Mouse (Mus musculus) bone marrow, adult 2 months (tissue): ENCODE data around the gene Mdk. TPM values are rescaled to one million over a fixed set of nuclear protein-coding genes. Genes with fewer than 3 reads are reported as not detected.

ENCODE experiments used
- H3K27ac ChIP-seq: fragments of 200-500 bp; 2 replicates; pipeline ENCODE4 v1.5.1; 2012; ENCODE audit warnings: low read depth, mild to moderate bottlenecking, control low read depth, inconsistent platforms, low read length; ENCODE audit not compliant: control insufficient read depth, poor library complexity, insufficient read depth
- H3K4me1 ChIP-seq: fragments of 200-500 bp; 2 replicates; pipeline ENCODE4 v1.6.1; 2011; ENCODE audit warnings: low read length; ENCODE audit not compliant: control insufficient read depth, insufficient read depth
- H3K4me3 ChIP-seq: fragments of 200-500 bp; replicated peaks from 2 replicates; pipeline ENCODE3; 2011; ENCODE audit warnings: mild to moderate bottlenecking, low read depth, low read length, control low read depth; ENCODE audit not compliant: control insufficient read depth
- CTCF ChIP-seq: fragments of 200-500 bp; IDR thresholded peaks from 2 replicates; pipeline ENCODE4 v1.5.1; 2011; ENCODE audit warnings: low read length, control low read depth; ENCODE audit not compliant: control insufficient read depth, insufficient read depth
- POLR2A ChIP-seq: fragments of 200-500 bp; IDR thresholded peaks from 2 replicates; pipeline ENCODE4 v1.6.1; 2011; ENCODE audit warnings: low read depth, mild to moderate bottlenecking, control low read depth, low read length, borderline replicate concordance; ENCODE audit not compliant: control insufficient read depth
- WGBS: fragments of 180-500 bp; shearing (Covaris S2); methylation state at CpG from one replicate; pipeline ENCODE4 v1.1.7; 2018; 5-methylcytosine and 5-hydroxymethylcytosine counted together
- polyA plus RNA-seq: library from polyadenylated mRNA; stranded (reverse); fragments of >200 nt; gene quantifications from 2 replicates; pipeline ENCODE4 v1.2.4, GENCODE M21; 2011; ENCODE audit warnings: low replicate concordance; ENCODE audit not compliant: missing spikeins, insufficient read depth, insufficient read length

Mdk gene
- polyA plus RNA-seq, 1 experiment: 18.6 TPM

GRCm38 (mm10) chr2:91926949-91927348 is 5.1 kb downstream of the Mdk start, which contains the start of gene Chrm4:
Gene Chrm4, plus strand, starts transcription at chr2:91927249.
- Histone ChIP-seq H3K4me3 (no peak within 1 kb of the TSS), H3K27ac (no peak within 1 kb of the TSS), H3K4me1 (peaks cover 5% of the 10 kb centered on the region; the same call in 1 of the 2 replicates)
- WGBS: 83% methylated on average over 3 of the region's 3 CpGs
- TF ChIP-seq POLR2A (no peak), CTCF (no peak)

- no peak overlapping the region for H3K27ac ChIP-seq
- peaks cover 5% of the 10 kb centered on the region; the same call in 1 of the 2 replicates for H3K4me1 ChIP-seq
- TF ChIP-seq CTCF (no peak), POLR2A (no peak)
- WGBS: 59% methylated on average over 15 of the region's 15 CpGs
- no peak overlapping the region for H3K4me3 ChIP-seq
Observed at GRCm38 (mm10) chr2:91925442-91925841, 6.7 kb downstream of the Mdk start.

- no peak overlapping the region for H3K4me3 ChIP-seq
- H3K27ac ChIP-seq: no peak overlapping the region
- peaks cover 5% of the 10 kb centered on the region; the same call in 1 of the 2 replicates for H3K4me1 ChIP-seq
- 76% methylated on average over 1 of the region's 1 CpGs for WGBS
- no peak for TF ChIP-seq CTCF
- no peak for TF ChIP-seq POLR2A
Observed at GRCm38 (mm10) chr2:91924726-91925125, 7.4 kb downstream of the Mdk start.

- 0 out of 2 replicates have a peak, but pooled peaks have one; percentile 14 for TF ChIP-seq POLR2A
- TF ChIP-seq CTCF: peak; percentile 78
- Histone ChIP-seq H3K27ac (no peak overlapping the region), H3K4me3 (peak overlapping the region; percentile 3), H3K4me1 (peaks cover 5% of the 10 kb centered on the region; the same call in 1 of the 2 replicates)
- WGBS: 4% methylated on average over 54 of the region's 54 CpGs
Observed at GRCm38 (mm10) chr2:91923415-91924337, 8.4 kb downstream of the Mdk start.

GRCm38 (mm10) chr2:91922586-91923414 is 9.3 kb downstream of the Mdk start:
- no peak for TF ChIP-seq CTCF
- TF ChIP-seq POLR2A: no peak
- WGBS: 6% methylated on average over 37 of the region's 37 CpGs
- no peak overlapping the region for H3K27ac ChIP-seq
- H3K4me1 ChIP-seq: peaks cover 5% of the 10 kb centered on the region; the same call in 1 of the 2 replicates
- no peak overlapping the region for H3K4me3 ChIP-seq

GRCm38 (mm10) chr2:91921790-91922570 is 10.1 kb downstream of the Mdk start:
- no peak overlapping the region for H3K27ac ChIP-seq
- peak overlapping the region; percentile 30 for H3K4me3 ChIP-seq
- 2% methylated on average over 64 of the region's 64 CpGs for WGBS
- no peak for TF ChIP-seq POLR2A
- TF ChIP-seq CTCF: peak; percentile 46; the same call in 1 of the 2 replicates
- H3K4me1 ChIP-seq: peaks cover 3% of the 10 kb centered on the region; the same call in 1 of the 2 replicates

- TF ChIP-seq CTCF: no peak
- TF ChIP-seq POLR2A: no peak
- WGBS: 6% methylated on average over 31 of the region's 31 CpGs
- H3K4me3 ChIP-seq: no peak overlapping the region
Observed at GRCm38 (mm10) chr2:91921181-91921789, 10.8 kb downstream of the Mdk start.

More at GRCm38 (mm10) chr2:91921181-91921789, 10.8 kb downstream of the Mdk start:
- Histone ChIP-seq H3K4me1 (peaks cover 3% of the 10 kb centered on the region; the same call in 1 of the 2 replicates), H3K27ac (no peak overlapping the region)
